In the genomic region with DNA sequence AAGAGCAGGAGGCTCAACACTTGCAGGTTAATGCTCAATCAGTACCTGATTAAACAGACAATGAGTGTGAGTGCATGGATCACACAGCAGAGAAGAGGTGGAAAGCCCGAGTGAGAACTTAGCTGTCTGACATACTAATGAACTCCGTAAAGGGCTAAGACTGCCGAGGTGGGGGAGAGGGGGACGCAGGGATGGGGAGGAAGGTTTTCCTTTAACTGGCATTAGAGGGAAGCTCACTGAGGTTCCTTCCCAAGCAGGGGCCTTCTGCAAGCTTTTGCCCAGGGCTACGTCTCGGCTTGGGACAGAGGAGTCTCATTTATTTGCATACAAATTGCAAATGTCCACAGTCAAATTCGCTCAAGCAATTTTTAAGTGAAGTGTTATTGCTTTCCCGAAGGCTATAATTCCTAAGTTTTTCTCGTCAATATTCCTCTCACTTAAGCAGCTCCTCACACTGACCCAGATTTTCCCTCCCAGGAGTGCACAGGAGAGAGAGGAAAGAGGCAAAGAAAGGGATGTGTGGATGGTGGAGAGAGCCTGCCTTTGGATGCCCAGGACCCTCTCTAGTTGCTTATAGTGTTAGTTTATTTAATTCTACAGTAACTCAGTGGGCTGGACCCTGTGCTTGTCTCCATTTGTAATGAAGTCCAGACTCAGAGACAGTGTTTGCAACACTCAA, we compare ENCODE assay signal across 11 mouse cellular contexts.
"Had no signal": no experiment of that assay in that cellular context is flagged by ENCODE, and none has a peak within 500 bp of the region (broad histone marks: within the 10 kb centered on the region; RNA-seq: fewer than 3 reads in every experiment).

No protein-coding gene starts in this region.

- ATAC-seq: intestine, postnatal 0 days had no signal

- H3K36me3 ChIP-seq: limb, embryonic 13.5 days; neural tube, embryonic 12.5 days had no signal

- DNase-seq: kidney, adult 8-10 months; layer of hippocampus, adult 9-11 months; left cerebral cortex, postnatal 4 days; lung, adult 18-20 months; lung, postnatal 10 days; thymus, adult 18-20 months; thymus, postnatal 14 days had no signal

- H3K4me3 ChIP-seq: limb, embryonic 13.5 days; neural tube, embryonic 12.5 days had no signal

- H3K9ac ChIP-seq: limb, embryonic 13.5 days; liver, embryonic 14.5 days; neural tube, embryonic 12.5 days had no signal

- H3K9me3 ChIP-seq: limb, embryonic 13.5 days; neural tube, embryonic 12.5 days had no signal

- H3K4me2 ChIP-seq: limb, embryonic 13.5 days; neural tube, embryonic 12.5 days had no signal

- H3K4me1 ChIP-seq: limb, embryonic 13.5 days; neural tube, embryonic 12.5 days had no signal

- H3K27me3 ChIP-seq: limb, embryonic 13.5 days; neural tube, embryonic 12.5 days had no signal

- H3K27ac ChIP-seq: limb, embryonic 13.5 days; liver, embryonic 14.5 days; neural tube, embryonic 12.5 days had no signal
